Mouse (Mus musculus) ES-E14 (cell line): ENCODE results near the gene Gtf2f1. TPM values are rescaled to one million over a fixed set of nuclear protein-coding genes. Genes with fewer than 3 reads are reported as not detected.
"Not testable (repeated sequence)": the region's sequence is repeated elsewhere in the genome, so short reads cannot be mapped to it uniquely, and the experiment has no call there.

Source experiments
- DNase-seq: peaks from one replicate; pipeline ENCODE4 v3.0.0-alpha.2; 2013; ENCODE audit warnings: low read depth, low spot score
- H3K27ac ChIP-seq: 2 replicates; pipeline ENCODE4 v1.5.1; 2012; ENCODE audit warnings: low read depth, mild to moderate bottlenecking, low read length, moderate library complexity, mixed read lengths; ENCODE audit not compliant: poor library complexity, insufficient read depth, severe bottlenecking
- H3K36me3 ChIP-seq: 2 replicates; pipeline ENCODE4 v1.6.1; 2012; ENCODE audit warnings: mild to moderate bottlenecking, low read length, moderate library complexity, mixed read lengths; ENCODE audit not compliant: control insufficient read depth, poor library complexity, insufficient read depth, severe bottlenecking
- H3K4me1 ChIP-seq, 2 experiments: fragments of 150-350 bp in 1 of 2; sonication (generic) in 1 of 2; 2 replicates each; pipeline ENCODE4 v1.6.1; 2012; ENCODE audit warnings: low read length in 2 of 2, mild to moderate bottlenecking in 1 of 2, mixed read lengths in 1 of 2; ENCODE audit not compliant: control insufficient read depth in 2 of 2, insufficient read depth in 2 of 2, poor library complexity in 1 of 2
- H3K4me3 ChIP-seq, 2 experiments: fragments of 150-350 bp in 1 of 2; sonication (generic) in 1 of 2; 2 replicates each; pipeline ENCODE4 v1.5.1; 2012; ENCODE audit warnings: low read length in 2 of 2, low read depth in 1 of 2, mild to moderate bottlenecking in 1 of 2, mixed read lengths in 1 of 2; ENCODE audit not compliant: insufficient read depth in 1 of 2, poor library complexity in 1 of 2, severe bottlenecking in 1 of 2
- H3K9ac ChIP-seq: 2 replicates; pipeline ENCODE4 v1.6.1; 2012; ENCODE audit warnings: low read depth, mild to moderate bottlenecking, low read length, mixed read lengths; ENCODE audit not compliant: poor library complexity, insufficient read depth, severe bottlenecking
- H3K9me3 ChIP-seq: fragments of 150-350 bp; sonication (generic); 2 replicates; pipeline ENCODE4 v1.6.1; 2012; ENCODE audit warnings: low read depth, mild to moderate bottlenecking, low read length; ENCODE audit not compliant: control insufficient read depth, insufficient read depth
- CHD2 ChIP-seq: IDR thresholded peaks from 2 replicates; pipeline ENCODE4 v1.6.1; 2014; ENCODE audit warnings: mild to moderate bottlenecking, low read depth, low read length, inconsistent platforms
- HCFC1 ChIP-seq: IDR thresholded peaks from 2 replicates; pipeline ENCODE4 v1.6.1; 2012; ENCODE audit warnings: low read length, inconsistent platforms, borderline replicate concordance; ENCODE audit not compliant: insufficient read depth
- MAFK ChIP-seq: IDR thresholded peaks from 2 replicates; pipeline ENCODE4 v1.6.1; 2014; ENCODE audit warnings: mild to moderate bottlenecking, low read depth, low read length, inconsistent platforms; ENCODE audit not compliant: insufficient read depth
- ZC3H11A ChIP-seq: IDR thresholded peaks from 2 replicates; pipeline ENCODE4 v1.6.1; 2012; ENCODE audit warnings: low read depth, mild to moderate bottlenecking, inconsistent platforms, low read length, borderline replicate concordance
- ZNF384 ChIP-seq: IDR thresholded peaks from 2 replicates; pipeline ENCODE4 v1.6.1; 2012; ENCODE audit warnings: low read depth, low read length, inconsistent platforms
- in situ Hi-C, 2 experiments: fragments of 600-800 bp; cut with MboI; formaldehyde crosslinking; loops; one replicate each; pipeline ENCODE4 v1.15.1; 2025; ENCODE audit warnings: low sequenced_read_pairs in 2 of 2, inconsistent platforms in 1 of 2; ENCODE audit not compliant: unreplicated experiment in 2 of 2
- total RNA-seq: library from RNA; depleted of rRNA; stranded (reverse); fragments of 300-350 nt; gene quantifications from 2 replicates; pipeline ENCODE4 v1.2.3, GENCODE M21; 2012

The Gtf2f1 gene
- total RNA-seq, 1 experiment: 101 TPM

GRCm38 (mm10) chr17:57056246-57056645 lies 45.2 kb upstream of the Gtf2f1 start:
- no peak overlapping the region for H3K4me3 ChIP-seq
- no peak for DNase-seq
- in situ Hi-C loops: loop anchor here in 1 of 2 experiments (10.0 kb wide), 1 partner anchor 279 kb away; no protein-coding TSS in a partner anchor
- H3K9ac ChIP-seq: no peak overlapping the region
- H3K4me1 ChIP-seq: peaks cover 0 to 10% of the 10 kb centered on the region in 2 experiments; a peak in 1 of 4 replicates
- H3K36me3 ChIP-seq: peaks cover 4% of the 10 kb centered on the region; the same call in 1 of the 2 replicates
- no peaks in the 10 kb centered on the region for H3K9me3 ChIP-seq
- no peak overlapping the region for H3K27ac ChIP-seq
- TF ChIP-seq HCFC1: no peak
- TF ChIP-seq MAFK: no peak
- no peak for TF ChIP-seq ZC3H11A
- TF ChIP-seq CHD2: no peak
- no peak for TF ChIP-seq ZNF384

GRCm38 (mm10) chr17:57051679-57052078 lies 40.6 kb upstream of the Gtf2f1 start:
- not testable (repeated sequence) for H3K9ac ChIP-seq, H3K27ac ChIP-seq, H3K4me1 ChIP-seq, H3K36me3 ChIP-seq, H3K9me3 ChIP-seq, DNase-seq, H3K4me3 ChIP-seq
- in situ Hi-C loops: loop anchor here in 1 of 2 experiments (10.0 kb wide), 1 partner anchor 283 kb away; no protein-coding TSS in a partner anchor
- TF ChIP-seq ZC3H11A: peak; percentile 23; the same call in 1 of the 2 replicates

- DNase-seq: no peak
- no peak overlapping the region for H3K27ac ChIP-seq
- in situ Hi-C loops: no loop called here
- TF ChIP-seq MAFK (no peak), CHD2 (no peak), HCFC1 (no peak), ZC3H11A (no peak), ZNF384 (no peak)
- no peaks in the 10 kb centered on the region for H3K9me3 ChIP-seq
- peaks cover 0 to 4% of the 10 kb centered on the region in 2 experiments; a peak in 1 of 4 replicates for H3K4me1 ChIP-seq
- H3K9ac ChIP-seq: no peak overlapping the region
- H3K4me3 ChIP-seq: no peak overlapping the region
- H3K36me3 ChIP-seq: peaks cover 4% of the 10 kb centered on the region; the same call in 1 of the 2 replicates
These were observed 37.7 kb upstream of the Gtf2f1 start for GRCm38 (mm10) chr17:57048816-57049215.

GRCm38 (mm10) chr17:57047406-57047805 lies 36.3 kb upstream of the Gtf2f1 start:
- no peak for TF ChIP-seq HCFC1
- TF ChIP-seq ZC3H11A: no peak
- no peak for TF ChIP-seq ZNF384
- TF ChIP-seq CHD2: no peak
- no peak for TF ChIP-seq MAFK
- H3K9me3 ChIP-seq: no peaks in the 10 kb centered on the region
- peak; percentile 99 for DNase-seq
- H3K4me3 ChIP-seq: peak overlapping the region in 1 of 2 experiments; percentile 30; a peak in 1 of 4 replicates
- H3K27ac ChIP-seq: no peak overlapping the region
- H3K4me1 ChIP-seq: peaks cover 0 to 4% of the 10 kb centered on the region in 2 experiments; a peak in 1 of 4 replicates
- H3K36me3 ChIP-seq: no peaks in the 10 kb centered on the region
- in situ Hi-C loops: no loop called here
- H3K9ac ChIP-seq: no peak overlapping the region

- H3K4me1 ChIP-seq: peaks cover 0 to 7% of the 10 kb centered on the region in 2 experiments; a peak in 2 of 4 replicates
- no peak within 1 kb of the TSS for H3K9ac ChIP-seq
- TF ChIP-seq HCFC1 (no peak), ZNF384 (no peak), ZC3H11A (no peak), MAFK (no peak), CHD2 (no peak)
- H3K36me3 ChIP-seq: no peaks in the 10 kb centered on the region
- DNase-seq: no peak
- H3K4me3 ChIP-seq: no peak within 1 kb of the TSS
- no peaks in the 10 kb centered on the region for H3K9me3 ChIP-seq
- in situ Hi-C loops: no loop called here
- no peak within 1 kb of the TSS for H3K27ac ChIP-seq
These were observed 30.5 kb upstream of the Gtf2f1 start, which contains the start of gene Slc25a41 for GRCm38 (mm10) chr17:57041554-57041953. Gene Slc25a41, minus strand, starts transcription at chr17:57041654.
